Mouse (Mus musculus): ENCODE data around the gene Sgpp2.

- no peak for TF ChIP-seq CHD2 (IDR thresholded peaks at IDR 0.05; ENCODE audit: low read depth, low read length)
- no peak for TF ChIP-seq ZC3H11A (IDR thresholded peaks at IDR 0.05; ENCODE audit: borderline replicate concordance, low read depth, low read length)
Measured at GRCm38 (mm10) chr1:78446742-78447141, 136.6 kb downstream of the Sgpp2 start.

Measured in ES-E14 (cell line).